Mouse (Mus musculus): Measurements from ENCODE around the gene Gm13277.
"Not testable (repeated sequence)": the region's sequence is repeated elsewhere in the genome, so short reads cannot be mapped to it uniquely, and the experiment has no call there.

DNA sequence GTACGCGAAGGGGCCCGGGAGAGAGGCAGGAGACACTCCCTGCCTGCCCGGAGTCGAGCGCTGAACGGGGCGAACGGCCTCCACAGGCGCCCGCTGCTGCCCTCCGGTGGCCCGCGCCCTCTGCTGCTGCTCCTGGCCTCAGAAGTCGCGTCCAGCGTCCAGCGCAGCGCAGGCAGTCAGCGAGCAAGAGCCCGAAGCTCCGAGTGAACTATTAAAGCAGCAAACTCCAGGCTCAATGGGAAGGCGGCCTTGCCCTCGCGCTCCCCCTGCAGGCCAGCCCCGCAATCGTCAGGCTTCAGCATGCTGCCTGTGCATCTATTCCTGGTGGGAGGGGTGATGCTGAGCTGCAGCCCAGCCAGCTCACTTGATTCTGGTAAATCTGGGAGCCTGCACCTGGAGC lies 3.0 kb upstream of the Gm13277 start, which contains the start of gene Gm13276:
- TF ChIP-seq CTCF, EP300 (IDR thresholded peaks at IDR 0.05): not testable (repeated sequence)

Measured in lung, postnatal 0 days (tissue).